Mouse (Mus musculus): ENCODE results near the gene Scn5a.

The Scn5a gene

DNA sequence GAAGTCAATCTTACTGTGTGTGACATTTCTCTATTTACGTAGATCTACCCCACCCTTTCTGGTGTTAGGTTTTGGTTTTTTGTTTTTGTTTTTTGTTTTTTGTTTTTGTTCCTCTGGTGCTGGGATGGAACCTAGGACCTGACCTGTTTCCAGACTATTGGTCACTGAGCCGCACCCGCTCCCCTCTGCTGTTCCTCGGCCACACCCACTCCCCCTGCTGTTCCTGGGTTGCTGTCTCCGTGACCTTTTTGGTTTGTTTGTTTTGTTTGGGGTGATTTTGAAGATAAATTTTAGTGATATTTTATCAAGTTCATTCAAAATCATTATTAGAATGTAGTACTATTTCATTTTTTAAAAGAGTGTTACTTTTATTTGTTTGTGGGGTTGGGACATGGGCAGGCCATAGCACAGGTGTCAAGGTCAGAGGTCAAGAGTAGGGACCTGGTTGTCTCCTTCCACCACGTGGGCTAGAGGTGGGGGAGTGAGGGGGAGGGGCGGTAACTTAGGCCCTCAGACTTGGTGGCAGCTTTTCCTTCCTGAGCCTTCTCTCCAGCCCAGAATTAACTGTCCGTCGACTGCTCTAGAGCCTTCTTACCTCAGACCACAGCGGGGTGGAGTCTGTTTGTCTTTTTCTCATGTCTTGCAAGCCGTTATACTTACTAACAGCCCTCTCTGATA lies 73.7 kb downstream of the Scn5a start:
- in situ Hi-C loops (cut with MboI, MseI), result no loop called here

DNA sequence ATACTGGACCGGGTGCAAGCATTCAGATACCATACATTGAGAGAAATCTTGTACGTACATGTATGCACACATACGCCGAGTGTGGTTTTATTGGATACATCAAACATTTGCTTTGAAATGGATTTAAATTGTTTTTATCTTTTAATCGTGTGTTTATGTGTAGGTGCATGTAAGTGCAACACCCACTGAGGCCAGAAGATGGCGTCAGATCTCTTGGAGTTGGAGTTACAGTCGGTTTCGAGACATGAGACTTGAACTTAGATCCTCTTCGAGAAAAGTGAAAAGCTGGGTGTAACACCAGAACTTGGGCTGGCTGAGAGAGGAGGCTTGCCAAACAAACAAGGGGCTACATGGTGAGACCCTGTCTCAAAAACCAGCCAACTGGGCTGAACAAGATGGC lies 75.2 kb downstream of the Scn5a start:
- in situ Hi-C loops (cut with MboI, MseI), result no loop called here

DNA sequence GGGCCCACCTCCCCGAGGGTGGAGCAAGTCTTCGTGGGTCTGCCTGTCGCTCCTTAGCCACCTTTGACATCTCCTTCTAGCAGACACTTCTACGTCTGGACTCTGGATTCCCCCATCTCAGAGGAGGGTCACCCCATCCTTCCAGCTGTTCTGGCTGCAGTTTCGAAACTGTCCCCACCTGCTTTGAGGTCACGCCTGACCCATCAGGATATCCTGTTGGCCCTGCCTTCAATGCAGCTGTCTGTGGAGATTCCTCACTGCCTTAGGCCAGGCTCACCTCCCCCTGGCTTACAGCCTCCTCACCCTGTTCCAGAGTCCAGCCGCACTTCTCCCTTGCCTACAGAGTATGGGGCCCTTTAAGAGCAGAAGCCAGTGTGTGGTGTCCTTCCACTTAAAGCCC lies 79.9 kb downstream of the Scn5a start:
- in situ Hi-C loops (cut with MboI, MseI), result loop anchor here (5.0 kb wide), 1 partner anchor 1488 kb away; no protein-coding TSS in a partner anchor

- in situ Hi-C loops (cut with MboI, MseI), result loop anchor here (5.0 kb wide), 1 partner anchor 1489 kb away; no protein-coding TSS in a partner anchor
Observed at GRCm38 (mm10) chr9:119498247-119498607, 80.6 kb downstream of the Scn5a start.

- in situ Hi-C loops (cut with MboI, MseI), result loop anchor here (5.0 kb wide), 1 partner anchor 1490 kb away; no protein-coding TSS in a partner anchor
Observed at GRCm38 (mm10) chr9:119497546-119498246, 81.1 kb downstream of the Scn5a start.

DNA sequence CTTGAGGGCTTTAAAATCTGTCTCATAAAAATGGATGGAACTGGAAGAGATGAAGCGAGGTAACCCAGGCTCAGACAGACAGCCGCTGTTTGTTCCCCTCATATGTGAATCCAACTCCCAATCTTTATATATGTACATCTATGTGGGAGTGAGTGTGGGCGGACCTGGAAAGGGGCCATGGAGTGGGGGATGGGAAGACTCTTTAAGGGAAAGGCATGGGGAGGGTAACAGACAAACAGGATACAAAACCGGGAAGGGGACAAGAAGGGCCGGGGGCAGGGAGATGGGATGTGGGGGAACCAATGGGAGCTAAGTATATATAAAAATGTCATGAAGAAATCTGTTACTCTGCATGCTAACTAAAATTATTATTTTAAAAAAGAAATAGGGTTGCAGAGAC lies 81.9 kb downstream of the Scn5a start:
- in situ Hi-C loops (cut with MboI, MseI), result loop anchor here (5.0 kb wide), 1 partner anchor 1490 kb away; no protein-coding TSS in a partner anchor

DNA sequence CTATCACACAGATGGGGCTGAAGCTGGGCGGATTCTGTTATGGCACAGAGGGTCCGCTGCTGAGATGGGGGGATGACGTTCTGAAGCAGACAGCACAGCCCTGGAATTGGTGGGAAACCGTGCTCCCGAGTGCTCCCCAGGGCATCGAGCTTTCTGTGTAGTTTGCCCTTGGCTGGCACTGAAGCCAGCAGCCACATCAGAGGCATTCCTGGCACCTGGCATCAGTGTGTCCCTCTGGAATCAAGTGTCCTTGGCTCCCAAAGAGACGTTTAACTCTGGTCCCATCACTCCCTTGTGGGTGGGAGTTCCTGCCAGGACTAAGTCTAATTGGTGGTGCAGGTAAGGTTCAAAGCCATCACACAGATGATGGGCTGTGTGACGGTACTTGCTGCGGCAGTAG lies 82.5 kb downstream of the Scn5a start:
- in situ Hi-C loops (cut with MboI, MseI), result loop anchor here (5.0 kb wide), 1 partner anchor 1491 kb away; no protein-coding TSS in a partner anchor

DNA sequence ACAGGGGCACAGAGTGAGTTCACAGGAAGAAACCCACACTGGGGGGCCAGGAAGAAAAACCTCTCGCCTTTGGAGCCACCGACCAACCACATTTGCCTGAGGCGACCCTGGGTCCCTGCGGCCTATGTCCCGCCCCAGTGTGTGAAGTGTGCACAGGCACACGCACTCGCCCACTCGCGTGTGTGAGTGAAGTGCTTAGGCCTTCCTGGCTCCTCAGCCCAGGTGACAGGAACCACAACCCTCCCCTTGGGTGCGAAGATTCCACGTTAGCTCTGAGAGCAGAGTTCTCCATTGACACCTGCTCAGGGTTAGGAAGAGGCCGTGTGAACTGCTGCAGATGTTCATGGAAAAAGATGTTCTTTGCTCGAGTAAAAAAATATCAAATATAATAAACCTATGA lies 93.9 kb downstream of the Scn5a start:
- in situ Hi-C loops (cut with MboI, MseI), result no loop called here

DNA sequence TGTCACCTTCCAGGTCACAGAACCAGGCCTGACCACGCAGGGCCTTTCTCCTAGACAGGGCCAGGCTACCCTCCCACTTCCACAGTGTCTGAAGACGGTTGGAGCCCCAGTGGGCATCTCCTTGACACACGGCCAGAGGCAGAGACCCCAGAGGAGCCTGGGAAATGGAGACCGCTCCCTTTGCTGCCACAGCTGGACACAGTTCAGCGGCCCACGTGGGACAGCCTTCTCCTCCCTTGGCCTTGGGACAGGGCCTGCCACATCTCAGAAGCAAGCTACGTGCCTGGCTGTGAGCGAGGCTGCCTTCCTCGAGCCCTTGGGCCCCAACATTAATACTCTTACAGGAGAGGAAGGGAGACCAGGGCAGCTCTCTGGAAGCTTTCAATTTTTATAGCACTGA lies 94.4 kb downstream of the Scn5a start:
- in situ Hi-C loops (cut with MboI, MseI), result no loop called here

DNA sequence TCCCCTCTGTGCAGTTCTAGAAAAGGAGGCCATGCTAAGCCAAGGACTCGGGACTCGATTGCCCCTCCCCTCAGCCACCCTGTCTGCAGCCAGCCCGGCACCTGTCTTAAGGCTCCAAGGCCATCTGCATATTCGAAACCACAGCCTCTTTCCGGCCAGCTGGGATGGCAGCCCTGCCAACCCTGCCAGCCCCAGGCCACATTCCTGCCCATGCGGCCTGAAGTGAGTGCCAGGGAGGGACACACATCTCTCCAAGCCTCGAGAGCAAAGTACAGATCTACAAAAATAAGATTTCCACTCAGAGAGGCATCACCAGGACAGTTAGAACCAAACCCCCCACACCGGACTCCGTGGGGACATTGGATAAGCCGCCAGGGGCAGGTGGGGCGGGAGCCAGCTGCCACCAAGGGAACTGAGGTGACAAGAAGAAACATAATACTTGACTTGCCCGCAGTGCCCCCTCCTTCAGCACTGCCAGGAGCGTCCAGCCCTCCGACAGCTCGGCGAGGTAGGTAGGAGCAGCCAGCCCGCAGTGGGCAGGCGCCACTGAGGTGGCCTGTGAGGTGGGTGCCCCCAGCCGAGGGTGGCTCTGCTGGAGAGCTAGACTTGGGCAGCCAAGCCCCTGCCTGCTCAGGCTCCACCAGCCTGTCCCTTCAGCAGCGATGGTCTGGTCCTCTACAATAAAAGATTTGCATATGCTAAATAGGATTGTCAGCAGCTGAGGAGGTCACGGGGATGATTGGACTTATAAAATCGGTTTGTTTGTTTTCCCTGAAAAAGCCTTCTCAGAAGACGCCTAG lies 95.1 kb downstream of the Scn5a start:
- in situ Hi-C loops (cut with MboI, MseI), result no loop called here

GRCm38 (mm10) chr9:119481612-119482011 lies 97.2 kb downstream of the Scn5a start:
- in situ Hi-C loops (cut with MboI, MseI), result no loop called here

DNA sequence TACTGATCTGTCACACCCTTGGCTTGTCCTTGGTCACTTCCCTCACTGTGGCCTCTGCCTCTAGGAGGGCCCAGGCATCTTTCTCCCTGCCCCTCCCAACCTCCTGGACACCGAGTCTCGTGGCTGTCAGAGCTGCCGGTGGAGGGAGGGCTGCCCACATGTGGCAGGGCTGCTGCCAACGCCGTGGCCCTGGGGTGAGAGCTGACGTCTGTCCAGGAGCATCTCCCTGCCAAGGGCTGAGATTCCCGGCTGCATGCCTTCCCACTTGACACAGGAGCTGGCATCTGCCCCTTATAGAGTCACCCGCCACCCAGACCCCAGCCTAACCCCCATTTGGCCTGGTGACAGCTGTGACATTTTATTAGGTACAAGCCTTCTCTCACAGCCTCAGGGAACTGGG lies 99.5 kb downstream of the Scn5a start:
- in situ Hi-C loops (cut with MboI, MseI), result no loop called here

GRCm38 (mm10) chr9:119478345-119478744 lies 100.5 kb downstream of the Scn5a start:
- in situ Hi-C loops (cut with MboI, MseI), result no loop called here

DNA sequence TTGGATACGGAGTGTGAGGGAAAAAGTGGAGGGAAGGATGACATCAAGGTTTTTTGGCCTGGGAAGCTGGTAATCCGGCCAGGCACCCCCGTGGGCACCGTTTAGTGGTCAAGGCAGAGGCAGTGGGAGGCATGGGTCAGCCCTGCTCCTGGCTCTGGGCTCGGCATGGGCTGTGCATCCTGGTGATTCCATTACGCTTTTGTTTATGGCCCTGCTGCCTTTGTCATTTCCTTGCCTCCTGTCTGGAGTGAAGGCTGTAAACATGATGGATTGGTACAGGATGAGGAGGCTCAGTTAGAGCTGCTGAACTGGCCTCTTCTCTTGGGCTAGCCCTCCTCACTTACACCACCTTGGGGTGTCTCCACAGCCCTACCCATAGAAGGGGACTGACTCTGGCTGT lies 101.1 kb downstream of the Scn5a start:
- in situ Hi-C loops (cut with MboI, MseI), result no loop called here

GRCm38 (mm10) chr9:119474717-119475611 lies 103.9 kb downstream of the Scn5a start:
- in situ Hi-C loops (cut with MboI, MseI), result no loop called here

DNA sequence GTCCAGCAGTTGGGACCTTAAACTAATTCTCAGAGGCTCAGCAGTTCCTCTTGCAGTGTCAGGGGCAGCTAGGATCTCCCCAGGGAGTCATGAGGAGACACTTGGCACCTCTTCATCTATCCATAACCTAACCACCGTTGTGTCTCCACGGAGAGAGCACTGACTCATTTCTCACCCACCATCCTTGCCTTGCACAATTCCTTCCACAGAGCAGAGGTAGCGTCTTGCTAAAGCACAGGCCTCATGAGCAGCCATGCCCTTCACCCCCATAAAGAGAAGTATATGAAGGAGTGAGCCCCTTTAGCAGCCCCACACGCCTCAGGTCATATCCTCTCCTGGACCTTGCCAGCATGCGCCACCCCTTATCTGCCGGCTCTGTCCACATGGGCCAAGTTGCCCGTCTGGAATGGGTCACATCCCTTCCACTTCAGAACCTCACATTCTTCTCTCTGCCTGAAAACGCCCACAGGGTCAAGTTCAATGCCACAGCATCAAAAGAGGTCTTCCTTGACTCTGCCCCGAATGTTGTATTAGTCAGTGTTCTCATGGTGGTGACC lies 105.1 kb downstream of the Scn5a start:
- in situ Hi-C loops (cut with MboI, MseI), result no loop called here

GRCm38 (mm10) chr9:119473011-119473410 lies 105.8 kb downstream of the Scn5a start:
- in situ Hi-C loops (cut with MboI, MseI), result no loop called here

DNA sequence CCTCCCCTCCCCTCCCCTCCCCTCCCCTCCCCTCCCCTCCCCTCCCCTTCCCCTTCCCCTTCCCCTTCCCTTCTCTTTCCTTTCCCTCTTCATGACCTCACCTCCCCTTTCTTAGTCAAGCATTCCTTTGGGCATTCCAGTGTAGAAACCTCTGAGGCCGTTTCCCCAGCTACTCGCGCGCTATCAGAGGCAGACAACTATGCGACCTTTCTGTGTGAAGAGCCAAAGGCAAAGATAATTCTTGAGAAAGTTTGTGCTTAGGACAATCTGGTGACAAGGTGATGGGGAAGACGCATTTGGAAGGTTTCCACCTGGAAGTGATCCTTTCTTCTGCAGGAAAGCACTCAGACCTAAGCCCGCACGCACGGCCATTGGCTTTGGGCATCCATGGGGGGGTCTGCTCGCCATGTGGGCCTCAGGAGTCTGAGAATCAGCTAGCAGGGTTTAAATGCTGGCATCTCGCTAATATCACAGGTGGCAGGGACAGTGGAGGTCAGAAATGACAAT lies 106.4 kb downstream of the Scn5a start:
- in situ Hi-C loops (cut with MboI, MseI), result no loop called here

DNA sequence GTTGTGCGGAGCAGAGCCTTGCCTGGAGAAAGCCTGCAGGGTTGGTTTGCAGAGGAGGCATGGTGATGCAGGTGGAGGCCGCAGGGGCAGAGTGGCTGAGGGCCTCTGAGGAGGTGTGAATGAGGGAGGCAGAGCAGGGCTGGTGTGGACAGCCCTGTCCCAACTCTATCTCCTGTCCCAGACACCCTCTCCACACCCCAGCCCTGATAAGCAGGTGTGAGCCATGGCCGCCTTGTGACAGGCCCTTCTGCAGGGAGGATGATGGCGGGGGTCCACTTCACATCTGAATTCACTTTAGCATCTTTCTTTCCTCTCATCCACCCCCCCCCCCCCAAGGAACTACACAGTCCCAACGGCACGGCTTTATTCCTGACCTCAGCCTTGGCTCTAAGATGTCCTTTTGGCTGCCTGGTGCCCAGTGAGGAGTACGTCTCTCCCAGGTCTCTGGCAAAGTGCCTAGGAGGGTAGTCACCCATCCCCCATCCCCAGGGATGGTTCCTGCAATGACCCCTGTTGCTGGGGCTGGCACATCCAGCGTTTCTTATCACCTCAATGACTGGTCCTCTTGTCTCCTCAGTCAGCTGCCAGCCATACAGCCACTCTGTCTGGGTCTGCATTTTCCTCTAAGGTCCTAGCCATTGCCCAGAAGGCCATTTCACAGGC lies 109.0 kb downstream of the Scn5a start:
- in situ Hi-C loops (cut with MboI, MseI), result no loop called here

GRCm38 (mm10) chr9:119465595-119465994 lies 113.2 kb downstream of the Scn5a start:
- in situ Hi-C loops (cut with MboI, MseI), result no loop called here
